Mouse (Mus musculus) forebrain, embryonic 16.5 days (tissue): ENCODE measurements around the gene Galnt15. TPM values are rescaled to one million over a fixed set of nuclear protein-coding genes. Genes with fewer than 3 reads are reported as not detected.

ENCODE experiments used
- ATAC-seq: fragments of 200-750 bp; cut with Nextera tagmentation; 2 replicates; pipeline ENCODE4 v1.8.0; 2017; ENCODE audit warnings: mild to moderate bottlenecking, moderate library complexity
- H3K27ac ChIP-seq: fragments of 300-500 bp; sonication (generic); 2 replicates; pipeline ENCODE4 v1.5.1; 2014; ENCODE audit warnings: low read length, control low read depth
- H3K27me3 ChIP-seq: fragments of 300-500 bp; sonication (generic); replicated peaks from 2 replicates; pipeline ENCODE4 v1.6.1; 2014; ENCODE audit warnings: low read length; ENCODE audit not compliant: control insufficient read depth, insufficient read depth
- H3K36me3 ChIP-seq: fragments of 300-500 bp; sonication (generic); 2 replicates; pipeline ENCODE4 v1.6.1; 2014; ENCODE audit not compliant: control insufficient read depth, insufficient read depth
- H3K4me1 ChIP-seq: fragments of 300-500 bp; sonication (generic); replicated peaks from 2 replicates; pipeline ENCODE4 v1.6.1; 2014; ENCODE audit warnings: low read length; ENCODE audit not compliant: control insufficient read depth, insufficient read depth
- H3K4me2 ChIP-seq: fragments of 300-500 bp; sonication (generic); 2 replicates; pipeline ENCODE4 v1.6.1; 2014; ENCODE audit warnings: mild to moderate bottlenecking, low read length, control low read depth
- H3K4me3 ChIP-seq: fragments of 300-500 bp; sonication (generic); replicated peaks from 2 replicates; pipeline ENCODE4 v1.5.1; 2014; ENCODE audit warnings: mild to moderate bottlenecking, low read length, control low read depth
- H3K9ac ChIP-seq: fragments of 300-500 bp; sonication (generic); replicated peaks from 2 replicates; pipeline ENCODE4 v1.6.1; 2014; ENCODE audit warnings: low read depth, low read length, control low read depth
- H3K9me3 ChIP-seq: fragments of 300-500 bp; sonication (generic); 2 replicates; pipeline ENCODE4 v1.6.1; 2016; ENCODE audit warnings: low read length; ENCODE audit not compliant: control insufficient read depth
- WGBS: fragments of 180-500 bp; shearing (Covaris S2); extraction: QIAGEN DNeasy Blood & Tissue Kit; methylation state at CpG from one replicate; pipeline ENCODE4 v1.1.7; 2014; 5-methylcytosine and 5-hydroxymethylcytosine counted together
- polyA plus RNA-seq: library from polyadenylated mRNA; unstranded; fragments of >200 nt; fragmentation: Nextera tagmentation; extraction: Ambion mirVana; gene quantifications from 2 replicates; pipeline ENCODE4 v1.2.1, GENCODE M21; 2015

Gene Galnt15
- polyA plus RNA-seq, 1 experiment from 2014 or later, result 0.33 TPM

- ATAC-seq, result no peak
- no peak overlapping the region for H3K9ac ChIP-seq
Observed at GRCm38 (mm10) chr14:32027218-32027617, 1.6 kb upstream of the Galnt15 start.

GRCm38 (mm10) chr14:32029411-32029992 is 713 bp downstream of the Galnt15 start:
- WGBS, result 81% methylated on average over 14 of the region's 14 CpGs
- H3K4me2 ChIP-seq, result no peak overlapping the region
- no peak for ATAC-seq
- H3K9ac ChIP-seq, result no peak overlapping the region
- H3K36me3 ChIP-seq, result no peaks in the 10 kb centered on the region
- no peaks in the 10 kb centered on the region for H3K27me3 ChIP-seq
- H3K9me3 ChIP-seq, result no peaks in the 10 kb centered on the region
- no peak overlapping the region for H3K4me3 ChIP-seq
- no peak overlapping the region for H3K27ac ChIP-seq
- peaks cover 19% of the 10 kb centered on the region for H3K4me1 ChIP-seq

More at GRCm38 (mm10) chr14:32027218-32027617, 1.6 kb upstream of the Galnt15 start:
- Histone ChIP-seq H3K36me3 (no peaks in the 10 kb centered on the region), H3K4me3 (no peak overlapping the region), H3K9me3 (no peaks in the 10 kb centered on the region), H3K4me1 (peaks cover 19% of the 10 kb centered on the region), H3K27me3 (no peaks in the 10 kb centered on the region), H3K4me2 (no peak overlapping the region), H3K27ac (no peak overlapping the region)
- WGBS, result 69% methylated on average over 7 of the region's 7 CpGs

GRCm38 (mm10) chr14:32030073-32030472 is 1.3 kb downstream of the Galnt15 start:
- WGBS, result 75% methylated on average over 5 of the region's 5 CpGs
- ATAC-seq, result no peak
- Histone ChIP-seq H3K36me3 (no peaks in the 10 kb centered on the region), H3K27me3 (no peaks in the 10 kb centered on the region), H3K9me3 (no peaks in the 10 kb centered on the region), H3K4me1 (peaks cover 19% of the 10 kb centered on the region), H3K9ac (no peak overlapping the region), H3K4me2 (no peak overlapping the region), H3K27ac (no peak overlapping the region), H3K4me3 (no peak overlapping the region)

- no peaks in the 10 kb centered on the region for H3K36me3 ChIP-seq
- 5% methylated on average over 4 of the region's 4 CpGs for WGBS
Observed at GRCm38 (mm10) chr14:32032522-32032921, 3.7 kb downstream of the Galnt15 start.

GRCm38 (mm10) chr14:32036482-32036881 is 7.7 kb downstream of the Galnt15 start:
- Histone ChIP-seq H3K9me3 (no peaks in the 10 kb centered on the region), H3K27ac (no peak overlapping the region), H3K4me2 (no peak overlapping the region), H3K4me3 (no peak overlapping the region), H3K36me3 (no peaks in the 10 kb centered on the region), H3K9ac (no peak overlapping the region), H3K4me1 (no peaks in the 10 kb centered on the region), H3K27me3 (no peaks in the 10 kb centered on the region)
- 73% methylated on average over 5 of the region's 5 CpGs for WGBS
- no peak for ATAC-seq

More at GRCm38 (mm10) chr14:32032522-32032921, 3.7 kb downstream of the Galnt15 start:
- H3K4me2 ChIP-seq, result no peak overlapping the region
- peaks cover 19% of the 10 kb centered on the region for H3K4me1 ChIP-seq
- H3K9ac ChIP-seq, result no peak overlapping the region
- H3K4me3 ChIP-seq, result no peak overlapping the region
- peak; percentile 57 for ATAC-seq
- no peaks in the 10 kb centered on the region for H3K27me3 ChIP-seq
- H3K9me3 ChIP-seq, result no peaks in the 10 kb centered on the region
- no peak overlapping the region for H3K27ac ChIP-seq

GRCm38 (mm10) chr14:32037661-32038252 is 9.0 kb downstream of the Galnt15 start:
- H3K4me1 ChIP-seq, result no peaks in the 10 kb centered on the region
- no peak overlapping the region for H3K4me3 ChIP-seq
- no peak for ATAC-seq

GRCm38 (mm10) chr14:32042108-32042507 is 13.3 kb downstream of the Galnt15 start:
- Histone ChIP-seq H3K9me3 (no peaks in the 10 kb centered on the region), H3K27ac (no peak overlapping the region), H3K4me1 (no peaks in the 10 kb centered on the region), H3K36me3 (no peaks in the 10 kb centered on the region), H3K27me3 (no peaks in the 10 kb centered on the region), H3K4me3 (no peak overlapping the region), H3K9ac (no peak overlapping the region), H3K4me2 (no peak overlapping the region)
- 81% methylated on average over 5 of the region's 5 CpGs for WGBS
- no peak for ATAC-seq

More at GRCm38 (mm10) chr14:32037661-32038252, 9.0 kb downstream of the Galnt15 start:
- Histone ChIP-seq H3K9me3 (no peaks in the 10 kb centered on the region), H3K27me3 (no peaks in the 10 kb centered on the region), H3K27ac (no peak overlapping the region), H3K4me2 (no peak overlapping the region), H3K36me3 (no peaks in the 10 kb centered on the region), H3K9ac (no peak overlapping the region)
- 82% methylated on average over 8 of the region's 8 CpGs for WGBS

- no peak overlapping the region for H3K4me3 ChIP-seq
- ATAC-seq, result no peak
- H3K27me3 ChIP-seq, result no peaks in the 10 kb centered on the region
- no peak overlapping the region for H3K4me2 ChIP-seq
- no peaks in the 10 kb centered on the region for H3K4me1 ChIP-seq
- H3K27ac ChIP-seq, result no peak overlapping the region
- H3K36me3 ChIP-seq, result no peaks in the 10 kb centered on the region
- WGBS, result 71% methylated on average over 8 of the region's 8 CpGs
- no peak overlapping the region for H3K9ac ChIP-seq
- H3K9me3 ChIP-seq, result no peaks in the 10 kb centered on the region
Observed at GRCm38 (mm10) chr14:32046357-32046756, 17.6 kb downstream of the Galnt15 start.

GRCm38 (mm10) chr14:32050171-32050570 is 21.4 kb downstream of the Galnt15 start:
- 88% methylated on average over 6 of the region's 6 CpGs for WGBS
- Histone ChIP-seq H3K4me2 (no peak overlapping the region), H3K9ac (no peak overlapping the region), H3K27me3 (no peaks in the 10 kb centered on the region), H3K9me3 (no peaks in the 10 kb centered on the region), H3K27ac (no peak overlapping the region), H3K36me3 (no peaks in the 10 kb centered on the region), H3K4me3 (no peak overlapping the region), H3K4me1 (no peaks in the 10 kb centered on the region)
- no peak for ATAC-seq
